Mouse (Mus musculus) CH12.LX (cell line): ENCODE measurements around the gene Tfap2a. TPM values are rescaled to one million over a fixed set of nuclear protein-coding genes. Genes with fewer than 3 reads are reported as not detected.

Source experiments
- DNase-seq: peaks from one replicate; pipeline ENCODE4 v3.0.0-alpha.2; 2013; ENCODE audit errors: extremely low read depth
- H3K27ac ChIP-seq: 2 replicates; pipeline ENCODE4 v1.5.1; 2012; ENCODE audit warnings: low read depth, mild to moderate bottlenecking, control low read depth, moderate library complexity; ENCODE audit not compliant: insufficient read depth
- H3K27me3 ChIP-seq: replicated peaks from 2 replicates; pipeline ENCODE3; 2012; ENCODE audit warnings: inconsistent platforms
- H3K36me3 ChIP-seq, 2 experiments: replicated peaks in 1 of 2; 2 replicates each; pipeline versions ENCODE3 to v1.6.1; 2012; ENCODE audit warnings: inconsistent platforms in 1 of 2, low read length in 1 of 2, mild to moderate bottlenecking in 1 of 2, mixed read lengths in 1 of 2, moderate library complexity in 1 of 2; ENCODE audit not compliant: control insufficient read depth in 1 of 2, insufficient read depth in 1 of 2
- H3K4me1 ChIP-seq, 2 experiments: 2 replicates each; pipeline ENCODE4 v1.6.1; 2012; ENCODE audit warnings: inconsistent platforms in 1 of 2, moderate library complexity in 1 of 2; ENCODE audit not compliant: insufficient read depth in 2 of 2, control insufficient read depth in 1 of 2
- H3K4me2 ChIP-seq: 2 replicates; pipeline ENCODE4 v1.6.1; 2012; ENCODE audit warnings: low read depth, mild to moderate bottlenecking, control low read depth; ENCODE audit not compliant: poor library complexity, insufficient read depth, severe bottlenecking
- H3K4me3 ChIP-seq, 3 experiments: fragments of 150-350 bp in 1 of 3; sonication (generic) in 1 of 3; replicated peaks in 1 of 3; 2 replicates each; pipeline versions ENCODE3 to v1.5.1; 2011 to 2012; ENCODE audit warnings: low read depth in 2 of 3, low read length in 2 of 3, mild to moderate bottlenecking in 2 of 3, moderate library complexity in 2 of 3, control low read depth in 1 of 3, improper control_type of control experiment in 1 of 3, inconsistent platforms in 1 of 3, mixed read lengths in 1 of 3; ENCODE audit not compliant: poor library complexity in 1 of 3
- H3K79me2 ChIP-seq: replicated peaks from 2 replicates; pipeline ENCODE4 v1.6.1; 2012; ENCODE audit warnings: mild to moderate bottlenecking, moderate library complexity; ENCODE audit not compliant: control insufficient read depth, poor library complexity, insufficient read depth, severe bottlenecking; ENCODE audit errors: extremely low read depth
- H3K9ac ChIP-seq: 2 replicates; pipeline ENCODE4 v1.6.1; 2012; ENCODE audit warnings: low read depth, mild to moderate bottlenecking, control low read depth, moderate library complexity; ENCODE audit not compliant: insufficient read depth
- H3K9me3 ChIP-seq: replicated peaks from 2 replicates; pipeline ENCODE3; 2012; ENCODE audit warnings: low read length, inconsistent platforms, mixed read lengths
- BHLHE40 ChIP-seq: IDR thresholded peaks from 2 replicates; pipeline ENCODE4 v1.6.1; 2011; ENCODE audit warnings: mild to moderate bottlenecking, low read depth, low read length, improper control_type of control experiment
- CTCF ChIP-seq, 2 experiments: IDR thresholded peaks in 1 of 2; conservative IDR thresholded peaks in 1 of 2; 2 replicates each; pipeline ENCODE4 v1.5.1; 2011 to 2012; ENCODE audit warnings: low read depth in 2 of 2, low read length in 2 of 2, improper control_type of control experiment in 1 of 2, inconsistent platforms in 1 of 2, mild to moderate bottlenecking in 1 of 2, moderate library complexity in 1 of 2
- ELF1 ChIP-seq: IDR thresholded peaks from 2 replicates; pipeline ENCODE4 v1.6.1; 2014; ENCODE audit warnings: low read depth, mild to moderate bottlenecking, inconsistent platforms, low read length, improper control_type of control experiment
- EP300 ChIP-seq: IDR thresholded peaks from 2 replicates; pipeline ENCODE4 v1.6.1; 2011; ENCODE audit warnings: low read length, improper control_type of control experiment
- GABPA ChIP-seq: IDR thresholded peaks from 2 replicates; pipeline ENCODE4 v1.6.1; 2012; ENCODE audit warnings: low read depth, low read length, improper control_type of control experiment, inconsistent platforms; ENCODE audit not compliant: insufficient replicate concordance
- HCFC1 ChIP-seq: IDR thresholded peaks from 2 replicates; pipeline ENCODE4 v1.6.1; 2012; ENCODE audit warnings: low read depth, mild to moderate bottlenecking, inconsistent platforms, low read length, improper control_type of control experiment
- JUN ChIP-seq: IDR thresholded peaks from 2 replicates; pipeline ENCODE4 v1.6.1; 2011; ENCODE audit warnings: low read depth, mild to moderate bottlenecking, low read length, improper control_type of control experiment, moderate library complexity; ENCODE audit not compliant: insufficient read depth
- MAFK ChIP-seq: IDR thresholded peaks from 2 replicates; pipeline ENCODE4 v1.6.1; 2011; ENCODE audit warnings: low read length, improper control_type of control experiment; ENCODE audit not compliant: insufficient replicate concordance
- MYC ChIP-seq: IDR thresholded peaks from 2 replicates; pipeline ENCODE4 v1.6.1; 2011; ENCODE audit warnings: low read depth, mild to moderate bottlenecking, improper control_type of control experiment, low read length
- NRF1 ChIP-seq: IDR thresholded peaks from 2 replicates; pipeline ENCODE4 v1.6.1; 2014; ENCODE audit warnings: low read depth, mild to moderate bottlenecking, inconsistent platforms, low read length, improper control_type of control experiment, moderate library complexity
- PAX5 ChIP-seq: IDR thresholded peaks from 2 replicates; pipeline ENCODE4 v1.6.1; 2012; ENCODE audit warnings: low read length, inconsistent platforms, mixed read lengths
- POLR2AphosphoS2 ChIP-seq: IDR thresholded peaks from 2 replicates; pipeline ENCODE4 v1.6.1; 2011; ENCODE audit warnings: low read depth, low read length, improper control_type of control experiment
- RAD21 ChIP-seq: IDR thresholded peaks from 2 replicates; pipeline ENCODE4 v1.6.1; 2011; ENCODE audit warnings: low read depth, mild to moderate bottlenecking, low read length, improper control_type of control experiment, moderate library complexity
- SMC3 ChIP-seq: IDR thresholded peaks from 2 replicates; pipeline ENCODE4 v1.6.1; 2011; ENCODE audit warnings: low read depth, low read length, improper control_type of control experiment
- UBTF ChIP-seq: IDR thresholded peaks from 2 replicates; pipeline ENCODE4 v1.6.1; 2012; ENCODE audit warnings: low read depth, mild to moderate bottlenecking, inconsistent platforms, low read length, improper control_type of control experiment, moderate library complexity
- ZC3H11A ChIP-seq: IDR thresholded peaks from 2 replicates; pipeline ENCODE4 v1.6.1; 2012; ENCODE audit warnings: low read depth, mild to moderate bottlenecking, inconsistent platforms, low read length, improper control_type of control experiment
- ZKSCAN1 ChIP-seq: IDR thresholded peaks from 2 replicates; pipeline ENCODE4 v1.6.1; 2012; ENCODE audit warnings: low read depth, inconsistent platforms, low read length, improper control_type of control experiment, borderline replicate concordance
- dilution Hi-C: fragments of 300-500 bp; cut with MboI; formaldehyde crosslinking; loops from 2 replicates; pipeline ENCODE4 v1.14.3; 2020; ENCODE audit warnings: low sequenced_read_pairs; ENCODE audit not compliant: extremely low pct_unique_long_range_greater_than_20kb, extremely low pct_ligation_motif_present
- in situ Hi-C: fragments of 300-500 bp; cut with MboI; formaldehyde crosslinking; loops from 3 replicates; pipeline ENCODE4 v1.14.3; 2019; ENCODE audit warnings: low sequenced_read_pairs, low pct_ligation_motif_present, low pct_unique_long_range_greater_than_20kb, mixed read lengths
- polyA plus RNA-seq: library from polyadenylated mRNA; unstranded; fragments of >175 nt; gene quantifications from 2 replicates; pipeline ENCODE4 v1.2.1, GENCODE M21; 2012; ENCODE audit warnings: low read depth; ENCODE audit not compliant: insufficient read length
- total RNA-seq, 2 experiments: library from RNA; depleted of rRNA; stranded (reverse); fragments of 300-350 nt in 1 of 2; fragments of >200 nt in 1 of 2; gene quantifications; 2 replicates each; pipeline ENCODE4 v1.2.3; 2012 to 2014

Tfap2a gene
- total and polyA plus RNA-seq, 3 experiments, result not detected

- no peaks in the 10 kb centered on the region for H3K9me3 ChIP-seq
- dilution Hi-C loops, result no loop called here
- in situ Hi-C loops, result loop anchor here (25.0 kb wide), 2 partner anchors 1321 to 1771 kb away; no protein-coding TSS in a partner anchor
- H3K9ac ChIP-seq, result no peak overlapping the region
- H3K79me2 ChIP-seq, result no peaks in the 10 kb centered on the region
- H3K36me3 ChIP-seq, result no peaks in the 10 kb centered on the region
- H3K4me2 ChIP-seq, result no peak overlapping the region
- no peak overlapping the region for H3K4me3 ChIP-seq
- no peak overlapping the region for H3K27ac ChIP-seq
- H3K27me3 ChIP-seq, result no peaks in the 10 kb centered on the region
- TF ChIP-seq SMC3 (peak; percentile 8; the same call in 1 of the 2 replicates), MYC (no peak), ZC3H11A (no peak), RAD21 (peak; percentile 68), CTCF (conservative IDR thresholded peaks at IDR 0.05 in 1 of 2, IDR thresholded peaks at IDR 0.05 in 1 of 2; ENCODE audit: low read depth in 2 of 2, low read length in 2 of 2) (peak in 1 of 2 experiments; percentile 52; a peak in 2 of 4 replicates), HCFC1 (no peak)
- DNase-seq, result peak; percentile 44
- no peaks in the 10 kb centered on the region for H3K4me1 ChIP-seq
These were observed 19.8 kb upstream of the Tfap2a start for GRCm38 (mm10) chr13:40757995-40758394.

DNA sequence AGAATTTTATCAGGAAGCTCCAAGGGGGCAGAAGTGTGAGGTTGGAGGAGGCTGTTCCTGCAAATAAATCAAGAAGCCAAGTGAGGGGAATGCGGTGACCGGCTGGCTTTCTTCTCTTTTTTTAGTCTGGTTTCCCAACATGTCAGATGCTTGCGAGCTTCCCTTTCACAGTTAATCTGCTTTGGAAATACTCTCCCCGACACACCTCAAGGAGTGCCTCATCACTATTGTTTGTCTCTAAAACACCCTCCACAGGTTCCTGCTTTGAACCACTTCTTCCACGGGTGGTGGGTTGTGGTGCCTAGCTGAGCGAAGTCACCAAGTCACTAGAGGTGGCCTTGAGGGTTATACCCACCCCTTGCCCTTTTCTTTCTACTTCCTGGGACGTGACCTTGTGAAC is 18.2 kb upstream of the Tfap2a start:
- dilution Hi-C loops (no loop called here), in situ Hi-C loops (loop anchor here (25.0 kb wide), 2 partner anchors 1319 to 1769 kb away; no protein-coding TSS in a partner anchor)
- no peak for TF ChIP-seq BHLHE40
- no peak for TF ChIP-seq UBTF
- TF ChIP-seq ZKSCAN1, result no peak
- no peak for TF ChIP-seq JUN
- TF ChIP-seq EP300, result no peak
- no peak for TF ChIP-seq RAD21
- no peak for TF ChIP-seq POLR2AphosphoS2
- TF ChIP-seq MAFK, result no peak
- no peak for TF ChIP-seq ELF1
- no peak for TF ChIP-seq PAX5
- no peak for TF ChIP-seq GABPA
- no peak for TF ChIP-seq NRF1

More for the DNA sequence above, 18.2 kb upstream of the Tfap2a start:
- H3K36me3 ChIP-seq, result no peaks in the 10 kb centered on the region
- no peak overlapping the region for H3K9ac ChIP-seq
- no peak overlapping the region for H3K4me3 ChIP-seq
- no peaks in the 10 kb centered on the region for H3K4me1 ChIP-seq
- no peaks in the 10 kb centered on the region for H3K27me3 ChIP-seq
- H3K79me2 ChIP-seq, result no peaks in the 10 kb centered on the region
- H3K4me2 ChIP-seq, result no peak overlapping the region
- DNase-seq, result no peak
- H3K9me3 ChIP-seq, result no peaks in the 10 kb centered on the region
- no peak overlapping the region for H3K27ac ChIP-seq
